Mouse (Mus musculus): ENCODE results near the gene Cnmd. TPM values are rescaled to one million over a fixed set of nuclear protein-coding genes. Genes with fewer than 3 reads are reported as not detected.

Cnmd gene
- polyA plus RNA-seq (2014; fragmentation: Illumina TruSeq; extraction: RNeasy Lipid Tissue Mini Kit (QIAGEN cat#74804); ENCODE audit: low read depth, low replicate concordance): 9.7 TPM

GRCm38 (mm10) chr14:79662001-79662400 is at the start of gene Cnmd:
TSS of gene Cnmd (minus strand) at chr14:79662170.

Other genes starting within 250 kb of the Cnmd start
- gene Kbtbd7, start 235.7 kb downstream of the Cnmd start, polyA plus RNA-seq (2014; fragmentation: Illumina TruSeq; extraction: RNeasy Lipid Tissue Mini Kit (QIAGEN cat#74804); ENCODE audit: low read depth, low replicate concordance): 18.4 TPM
- gene Kbtbd6, start 210.3 kb downstream of the Cnmd start, polyA plus RNA-seq (2014; fragmentation: Illumina TruSeq; extraction: RNeasy Lipid Tissue Mini Kit (QIAGEN cat#74804); ENCODE audit: low read depth, low replicate concordance): not detected
- 27.4 TPM for gene Elf1, start 181.0 kb downstream of the Cnmd start, polyA plus RNA-seq (2014; fragmentation: Illumina TruSeq; extraction: RNeasy Lipid Tissue Mini Kit (QIAGEN cat#74804); ENCODE audit: low read depth, low replicate concordance)
- gene Wbp4, start 180.7 kb downstream of the Cnmd start, polyA plus RNA-seq (2014; fragmentation: Illumina TruSeq; extraction: RNeasy Lipid Tissue Mini Kit (QIAGEN cat#74804); ENCODE audit: low read depth, low replicate concordance): 22.5 TPM
- gene Sugt1, start 74.5 kb downstream of the Cnmd start, polyA plus RNA-seq (2014; fragmentation: Illumina TruSeq; extraction: RNeasy Lipid Tissue Mini Kit (QIAGEN cat#74804); ENCODE audit: low read depth, low replicate concordance): 103 TPM
- gene Pcdh8, start 109.1 kb upstream of the Cnmd start, polyA plus RNA-seq (2014; fragmentation: Illumina TruSeq; extraction: RNeasy Lipid Tissue Mini Kit (QIAGEN cat#74804); ENCODE audit: low read depth, low replicate concordance): not detected

Data from liver, adult 10 weeks (tissue).